Mouse (Mus musculus): ENCODE measurements at regions not wholly inside any gene's neighbourhood (a gene's known extent, or its start where the extent isn't known, plus 50 kb on each side); places are given as distances from the start of the nearest gene placed in this dataset.

DNA sequence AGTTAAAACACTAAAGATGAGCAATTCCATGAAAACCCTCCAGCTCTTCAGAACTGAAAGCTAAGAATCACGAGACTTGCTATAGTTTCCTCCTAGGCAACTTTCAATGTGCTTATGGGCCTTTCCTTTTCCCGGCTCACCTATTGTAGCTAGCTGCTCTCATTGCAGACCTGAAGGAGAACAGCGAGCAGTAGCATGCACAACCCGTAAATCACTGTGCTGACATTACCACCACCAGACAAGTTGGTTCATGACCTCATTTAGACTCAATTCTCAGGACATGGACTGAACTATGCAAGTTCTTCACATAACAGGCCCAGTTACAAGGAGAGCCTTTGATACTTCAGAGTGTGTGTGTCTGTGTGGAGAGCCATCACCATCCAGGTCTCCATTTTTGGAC lies 72.5 kb upstream of the Rbm19 start:
- H3K27ac ChIP-seq (ENCODE audit: low read depth, low read length): no peak overlapping the region
- no peak overlapping the region for H3K4me3 ChIP-seq (ENCODE audit: low read length)
- WGBS: 90% methylated on average over 4 of the region's 4 CpGs
- no peak for ATAC-seq
- no peaks in the 10 kb centered on the region for H3K27me3 ChIP-seq (replicated peaks; ENCODE audit: control insufficient read depth, insufficient read depth, low read length)
- no peaks in the 10 kb centered on the region for H3K36me3 ChIP-seq (ENCODE audit: control insufficient read depth, insufficient read depth, low read length)
- no peak overlapping the region for H3K4me2 ChIP-seq (ENCODE audit: low read length)
- H3K4me1 ChIP-seq (ENCODE audit: control insufficient read depth, insufficient read depth, low read depth, low read length): no peaks in the 10 kb centered on the region
- no peaks in the 10 kb centered on the region for H3K9me3 ChIP-seq (ENCODE audit: control insufficient read depth, low read length)
- H3K9ac ChIP-seq (ENCODE audit: low read depth, low read length): no peak overlapping the region

DNA sequence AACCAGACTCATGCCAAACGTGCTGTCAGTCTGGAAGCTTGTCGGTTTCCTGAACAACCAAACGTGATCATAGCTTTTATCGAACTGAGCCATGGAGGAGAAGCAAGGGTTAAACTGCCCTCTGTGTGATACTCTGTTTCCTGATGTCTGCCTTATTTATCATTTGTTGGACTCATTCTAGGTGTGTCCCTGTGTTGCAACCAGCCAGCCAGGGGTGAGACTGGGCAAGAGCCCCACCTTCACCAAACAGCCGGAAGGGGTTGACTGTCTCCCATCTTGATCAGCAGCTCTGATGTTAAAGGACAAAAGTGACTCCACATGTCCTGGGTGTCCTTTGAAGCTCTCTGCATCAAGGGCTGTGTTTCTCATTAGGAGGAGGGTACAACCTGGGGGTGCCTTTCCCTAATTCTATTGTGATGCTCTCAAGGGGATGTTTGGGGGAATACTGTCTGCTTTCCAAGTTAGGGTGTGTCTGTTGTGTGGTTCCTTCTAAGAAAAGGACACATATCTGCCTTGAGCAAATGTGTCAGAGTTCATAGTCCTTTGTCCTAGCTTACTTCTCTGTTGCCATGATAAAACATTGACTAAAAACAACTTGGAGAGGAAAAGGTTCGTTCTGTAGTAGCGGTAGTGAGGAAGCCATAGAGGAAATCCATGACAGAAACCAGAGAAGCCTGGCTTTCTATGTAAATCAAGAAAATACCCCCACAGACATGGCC lies 67.0 kb upstream of the Rbm19 start:
- no peak overlapping the region for H3K27ac ChIP-seq (ENCODE audit: low read depth, low read length)
- no peaks in the 10 kb centered on the region for H3K4me1 ChIP-seq (ENCODE audit: control insufficient read depth, insufficient read depth, low read depth, low read length)
- no peaks in the 10 kb centered on the region for H3K27me3 ChIP-seq (replicated peaks; ENCODE audit: control insufficient read depth, insufficient read depth, low read length)
- ATAC-seq: no peak
- H3K4me3 ChIP-seq (ENCODE audit: low read length): no peak overlapping the region
- no peaks in the 10 kb centered on the region for H3K9me3 ChIP-seq (ENCODE audit: control insufficient read depth, low read length)
- H3K9ac ChIP-seq (ENCODE audit: low read depth, low read length): no peak overlapping the region
- no peak overlapping the region for H3K4me2 ChIP-seq (ENCODE audit: low read length)
- WGBS: 89% methylated on average over 7 of the region's 7 CpGs
- no peaks in the 10 kb centered on the region for H3K36me3 ChIP-seq (ENCODE audit: control insufficient read depth, insufficient read depth, low read length)

DNA sequence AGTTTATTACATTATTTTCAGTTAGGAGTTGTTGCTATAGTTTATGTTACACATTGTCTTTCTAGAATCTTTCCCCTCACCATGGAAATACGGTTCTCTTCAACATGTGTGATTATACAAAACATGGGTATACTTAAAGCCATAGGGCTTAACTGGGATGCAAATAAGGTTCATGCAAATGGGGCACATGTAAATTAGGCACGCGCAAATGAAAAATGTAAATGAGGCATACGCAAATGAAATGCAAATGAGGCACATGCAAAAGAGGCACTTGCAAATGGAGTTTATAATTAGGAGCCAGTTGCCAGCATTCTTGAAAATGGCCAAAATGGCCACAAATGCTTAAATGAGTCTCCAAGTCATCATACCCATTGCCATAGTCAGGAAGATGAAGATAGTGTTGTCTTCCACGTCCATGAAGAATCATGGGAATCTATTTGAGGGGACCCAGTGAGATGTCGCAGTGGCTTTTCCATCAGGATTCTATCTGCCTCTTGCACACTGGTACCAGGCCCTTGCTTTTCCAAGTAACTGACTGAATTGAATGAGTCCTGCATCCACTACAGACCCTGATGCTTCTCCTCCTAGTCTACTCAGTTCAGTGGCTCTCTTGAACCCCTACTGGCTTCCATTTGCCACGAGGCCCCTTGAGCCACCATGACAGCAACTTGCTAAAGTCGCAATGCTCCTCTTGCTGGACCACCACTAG lies 65.4 kb upstream of the Rbm19 start:
- 55% methylated on average over 8 of the region's 8 CpGs for WGBS
- Histone ChIP-seq H3K4me3 (ENCODE audit: low read length) (no peak overlapping the region), H3K4me1 (ENCODE audit: control insufficient read depth, insufficient read depth, low read depth, low read length) (no peaks in the 10 kb centered on the region), H3K27ac (ENCODE audit: low read depth, low read length) (no peak overlapping the region), H3K4me2 (ENCODE audit: low read length) (no peak overlapping the region), H3K9me3 (ENCODE audit: control insufficient read depth, low read length) (no peaks in the 10 kb centered on the region), H3K9ac (ENCODE audit: low read depth, low read length) (no peak overlapping the region), H3K27me3 (replicated peaks; ENCODE audit: control insufficient read depth, insufficient read depth, low read length) (no peaks in the 10 kb centered on the region), H3K36me3 (ENCODE audit: control insufficient read depth, insufficient read depth, low read length) (no peaks in the 10 kb centered on the region)
- no peak for ATAC-seq

DNA sequence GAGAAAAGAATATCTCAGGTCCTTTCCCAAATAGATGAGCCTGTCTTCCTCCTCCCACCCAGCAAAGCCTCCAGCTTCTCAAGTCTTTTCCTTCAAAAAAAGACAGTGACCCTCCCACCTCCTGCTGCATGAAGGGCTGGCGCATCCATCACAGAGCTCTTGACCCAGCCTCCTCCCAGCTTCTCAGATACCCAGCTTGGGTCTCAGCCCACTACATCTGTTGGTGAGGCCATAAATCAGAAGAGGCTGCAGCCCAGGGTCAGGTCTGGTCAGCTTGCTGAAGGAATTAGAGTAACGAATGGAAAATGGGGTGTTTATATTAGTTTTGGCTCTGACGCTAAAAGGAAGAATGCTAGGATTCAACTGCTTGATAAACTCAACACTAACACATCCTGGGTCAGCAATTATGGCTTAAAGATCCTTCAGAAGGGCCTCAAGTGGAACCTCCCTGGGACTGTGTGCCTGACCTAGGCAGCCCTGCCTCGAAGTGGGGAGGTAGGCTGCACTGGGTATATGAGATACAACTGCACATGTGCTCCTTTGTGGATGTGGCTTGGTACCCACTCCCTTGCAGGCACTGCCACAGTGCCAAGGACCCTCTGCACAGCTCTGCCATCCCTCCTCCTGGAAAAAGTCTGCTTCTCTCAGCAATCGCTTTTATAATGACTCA lies 61.6 kb upstream of the Rbm19 start:
- Histone ChIP-seq H3K27me3 (replicated peaks; ENCODE audit: control insufficient read depth, insufficient read depth, low read length) (no peaks in the 10 kb centered on the region), H3K4me2 (ENCODE audit: low read length) (no peak overlapping the region), H3K4me1 (ENCODE audit: control insufficient read depth, insufficient read depth, low read depth, low read length) (no peaks in the 10 kb centered on the region), H3K9ac (ENCODE audit: low read depth, low read length) (no peak overlapping the region), H3K9me3 (ENCODE audit: control insufficient read depth, low read length) (no peaks in the 10 kb centered on the region), H3K4me3 (ENCODE audit: low read length) (no peak overlapping the region), H3K36me3 (ENCODE audit: control insufficient read depth, insufficient read depth, low read length) (no peaks in the 10 kb centered on the region), H3K27ac (ENCODE audit: low read depth, low read length) (no peak overlapping the region)
- WGBS: 82% methylated on average over 5 of the region's 5 CpGs
- no peak for ATAC-seq
